Mouse (Mus musculus) mature B cell (primary cell): Measurements from ENCODE around the gene Catsperz.

Experiments used
- in situ Hi-C: fragments of 300-500 bp; cut with MboI; formaldehyde crosslinking; loops from 2 replicates; pipeline ENCODE4 v1.14.3; 2019

Gene Catsperz

GRCm38 (mm10) chr19:6943709-6944108 is 18.5 kb upstream of the Catsperz start:
- in situ Hi-C loops: no loop called here

- in situ Hi-C loops: no loop called here
Measured at GRCm38 (mm10) chr19:6942764-6943163, 17.6 kb upstream of the Catsperz start.

GRCm38 (mm10) chr19:6942249-6942691 is 17.1 kb upstream of the Catsperz start, which contains the start of gene Gpr137:
Gpr137 (minus strand) TSS chr19:6942480.
- in situ Hi-C loops: no loop called here

DNA sequence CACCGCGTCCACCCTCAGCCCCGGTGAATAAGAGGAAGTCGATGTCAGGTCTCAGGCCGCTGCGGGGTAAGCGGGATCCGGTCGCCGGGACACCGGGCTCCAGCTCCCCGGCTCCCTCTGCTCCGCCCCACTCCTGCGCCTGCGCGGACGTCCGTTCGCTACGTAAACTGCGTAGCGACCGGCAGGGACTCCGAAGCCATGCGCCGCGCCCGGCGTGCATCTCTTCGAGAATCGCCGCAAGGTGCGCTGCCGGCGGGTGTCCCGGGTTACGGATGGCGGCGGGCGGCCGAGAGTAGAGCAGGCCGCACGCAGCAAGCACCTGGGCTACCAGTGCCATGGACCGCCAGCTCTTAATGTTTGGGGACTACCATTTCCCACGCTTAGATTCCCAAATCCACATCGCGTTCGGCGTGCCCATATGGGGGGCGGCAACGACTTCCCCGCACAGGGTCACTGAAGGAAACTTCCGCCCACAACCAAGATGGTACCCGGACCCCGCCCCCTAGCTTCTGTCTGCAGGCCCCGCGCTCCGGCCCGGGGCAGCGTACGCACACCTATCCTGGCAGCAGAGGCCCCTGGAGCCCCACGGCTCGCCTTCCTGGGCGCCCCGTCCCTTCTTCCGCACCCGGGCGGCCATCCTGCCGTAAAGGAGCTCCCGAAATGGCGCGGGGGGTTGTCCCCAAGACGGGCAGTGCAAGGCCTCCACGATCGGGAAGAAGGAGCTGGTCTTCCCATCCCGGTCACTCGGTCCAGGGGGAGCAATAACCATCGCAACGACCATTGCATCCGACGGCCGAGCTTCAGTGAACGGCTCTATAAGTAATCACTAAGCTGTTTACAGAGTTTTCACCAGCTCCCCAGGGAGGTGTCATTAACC is 16.4 kb upstream of the Catsperz start, which contains the start of gene Bad:
Bad (plus strand) TSS at position 490 of the 877 bp plus-strand sequence.
- in situ Hi-C loops: no loop called here

- in situ Hi-C loops: no loop called here
Measured at GRCm38 (mm10) chr19:6940396-6941351, 15.5 kb upstream of the Catsperz start.

GRCm38 (mm10) chr19:6939106-6940002 is 14.2 kb upstream of the Catsperz start:
- in situ Hi-C loops: no loop called here

- in situ Hi-C loops: no loop called here
Measured at GRCm38 (mm10) chr19:6937541-6938465, 12.6 kb upstream of the Catsperz start.

GRCm38 (mm10) chr19:6936299-6936698 is 11.1 kb upstream of the Catsperz start:
- in situ Hi-C loops: no loop called here

GRCm38 (mm10) chr19:6934195-6934977 is 9.2 kb upstream of the Catsperz start, which contains the start of gene Kcnk4:
Kcnk4 (minus strand) TSS chr19:6934515.
- in situ Hi-C loops: no loop called here

- in situ Hi-C loops: no loop called here
Measured at GRCm38 (mm10) chr19:6933436-6934194, 8.4 kb upstream of the Catsperz start.

DNA sequence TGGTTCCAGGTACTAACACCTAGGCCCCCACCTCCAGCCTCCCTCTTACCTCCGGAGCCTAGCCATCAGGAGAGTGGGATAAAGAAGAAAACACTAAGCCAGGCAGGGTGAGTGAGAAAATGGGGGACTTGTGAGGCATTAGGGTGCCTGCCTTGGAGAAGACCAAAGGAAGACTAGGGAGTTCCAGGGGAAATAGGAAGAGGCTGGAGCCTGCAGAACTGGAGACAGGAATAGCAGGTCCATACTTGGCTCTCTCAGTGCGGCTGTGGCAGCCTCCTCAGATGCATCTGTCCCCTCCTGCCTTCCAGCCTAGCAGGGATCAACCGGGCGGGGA is 7.9 kb upstream of the Catsperz start:
- in situ Hi-C loops: no loop called here

GRCm38 (mm10) chr19:6932018-6932417 is 6.8 kb upstream of the Catsperz start:
- in situ Hi-C loops: no loop called here

DNA sequence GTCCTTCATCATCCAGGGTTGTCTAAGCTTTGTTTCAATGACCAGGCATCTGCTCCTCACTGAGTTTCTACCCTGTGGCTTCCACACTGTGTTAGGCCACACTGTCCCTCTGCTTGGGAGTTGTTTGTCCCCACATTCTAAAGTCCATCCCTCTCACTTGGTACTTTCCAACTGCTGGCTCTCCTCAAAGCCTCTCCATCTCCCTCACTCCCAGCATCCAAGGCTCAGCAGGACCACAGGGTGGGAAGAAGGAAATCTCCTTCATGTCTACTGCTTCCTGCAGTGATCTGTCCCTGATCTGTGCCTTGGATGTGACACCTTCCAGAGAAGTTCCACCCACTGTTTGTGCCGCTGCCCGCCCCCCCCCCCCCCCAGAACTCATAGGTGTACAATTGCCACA is 5.8 kb upstream of the Catsperz start:
- in situ Hi-C loops: no loop called here

GRCm38 (mm10) chr19:6928080-6928479 is 2.9 kb upstream of the Catsperz start:
- in situ Hi-C loops: no loop called here

DNA sequence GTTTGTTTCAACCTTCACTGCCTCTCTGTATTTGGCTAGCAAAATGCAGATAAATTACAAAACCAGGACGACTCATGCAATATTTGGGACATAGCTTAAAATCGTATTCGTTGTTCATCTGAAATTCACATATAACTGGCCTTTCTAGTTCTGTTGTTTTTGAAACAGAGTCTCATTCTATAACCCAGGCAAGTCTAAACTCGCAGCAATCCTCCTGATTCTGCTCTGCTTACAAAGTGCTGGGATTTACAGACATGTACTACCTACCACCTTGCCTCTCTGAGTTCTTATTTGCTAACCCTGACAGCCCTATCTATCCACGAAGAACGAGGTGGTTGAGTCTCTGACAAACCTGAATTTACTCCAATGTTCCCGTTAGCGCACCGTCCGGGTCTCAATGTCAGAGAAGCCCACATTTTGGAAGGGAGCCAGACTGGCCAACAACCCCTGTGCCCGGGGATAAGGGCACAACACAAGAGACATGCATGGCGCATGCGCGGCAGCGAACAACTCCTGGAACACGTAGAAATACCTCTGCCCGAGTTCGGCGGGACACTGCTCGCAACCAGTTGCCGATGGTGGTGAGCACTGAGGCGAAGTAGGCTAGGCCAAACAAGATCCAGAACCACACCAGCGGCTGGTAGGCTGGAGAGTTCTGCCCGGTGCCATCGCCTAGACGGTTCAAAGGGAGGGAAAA is 1.5 kb upstream of the Catsperz start:
- in situ Hi-C loops: no loop called here

DNA sequence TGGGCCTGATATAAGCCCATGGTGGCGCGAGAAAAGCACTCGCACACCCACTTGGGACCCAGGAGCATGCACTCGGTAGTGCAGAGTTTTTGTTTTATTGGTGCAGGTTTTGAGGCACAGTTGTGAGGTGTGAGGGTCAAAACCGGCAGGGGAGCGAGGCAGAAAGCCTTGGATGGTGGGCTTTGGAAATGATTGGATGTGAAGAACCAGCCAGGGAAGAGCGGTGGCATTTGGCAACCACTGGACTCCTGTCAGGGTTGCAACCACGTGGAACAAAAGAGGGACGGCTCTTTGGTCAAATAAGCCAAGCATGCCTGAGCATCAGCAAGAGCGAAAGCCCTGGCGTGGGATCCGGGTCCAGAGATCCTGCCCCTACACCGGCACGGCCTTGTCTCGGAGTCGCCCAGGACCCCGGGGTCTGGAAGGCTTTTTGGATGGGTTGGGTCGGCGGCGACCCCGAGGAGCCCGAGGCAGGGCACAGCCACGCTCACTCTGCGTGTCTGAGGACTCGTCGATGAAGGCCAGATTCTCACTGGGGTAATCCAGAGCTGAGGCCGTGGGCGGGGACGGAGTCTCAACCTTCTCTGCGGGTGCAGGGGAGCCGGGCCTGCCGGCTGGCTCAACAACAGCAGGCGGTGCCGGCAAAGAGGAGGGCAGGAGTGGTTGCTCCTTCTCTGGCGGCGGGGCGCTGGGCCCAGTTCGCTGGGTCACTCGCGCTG is 590 bp upstream of the Catsperz start:
- in situ Hi-C loops: no loop called here
